ENCODE assay signal across 8 mouse cellular contexts in genomic region chr1:131573721-131574120, GRCm38 (mm10). TPM values are rescaled to one million over a fixed set of nuclear protein-coding genes. Genes with fewer than 3 reads are reported as not detected.
A peak's percentile ranks its signal among the peaks of the same experiment; 100 is the strongest.
DNase-seq lines count a peak whose midpoint lies in the region; ATAC-seq lines count a peak whose summit lies in the region.

No protein-coding gene starts in this region.

- DNase-seq in adrenal gland, postnatal 25 days: peak; percentile 42
- no peak for DNase-seq in adrenal gland, postnatal 14 days
- no peak for DNase-seq in lung, adult 18-20 months
- DNase-seq in WW6 (ENCODE audit: low read depth, low spot score): peak; percentile 65
- peak; percentile 65 for DNase-seq in induced T-regulatory cell, adult 2 months (ENCODE audit: low read depth)

- no peaks in the 10 kb centered on the region for H3K9me3 ChIP-seq in lung, embryonic 16.5 days (ENCODE audit: control insufficient read depth, low read length)

- H3K27me3 ChIP-seq in lung, embryonic 16.5 days (ENCODE audit: control insufficient read depth, insufficient read depth, low read depth, low read length): no peaks in the 10 kb centered on the region

- H3K4me2 ChIP-seq in lung, embryonic 16.5 days (ENCODE audit: low read depth, low read length): no peak overlapping the region

- no peaks in the 10 kb centered on the region for H3K36me3 ChIP-seq in lung, embryonic 16.5 days (ENCODE audit: control insufficient read depth, insufficient read depth, low read length)

- no peak overlapping the region for H3K9ac ChIP-seq in lung, embryonic 16.5 days (ENCODE audit: low read length)

- 0 out of 2 replicates have a peak, but pooled peaks have one; percentile 45 for ATAC-seq in lung, embryonic 16.5 days (ENCODE audit: low read depth)
- ATAC-seq in monocyte, adult 5-6 weeks (replicated peaks; ENCODE audit: insufficient number of reproducible peaks, low FRiP score, low TSS enrichment, poor library complexity, severe bottlenecking): peak; percentile 85
- ATAC-seq in cerebellum, adult (ENCODE audit: insufficient number of reproducible peaks, low FRiP score, low TSS enrichment): no peak

- H3K27ac ChIP-seq in lung, embryonic 16.5 days (ENCODE audit: low read length): no peak overlapping the region

- WGBS in lung, embryonic 16.5 days: 89% methylated on average over 14 of the region's 14 CpGs

- H3K4me3 ChIP-seq in lung, embryonic 16.5 days (ENCODE audit: low read length): no peak overlapping the region

- H3K4me1 ChIP-seq in lung, embryonic 16.5 days (replicated peaks; ENCODE audit: control insufficient read depth, insufficient read depth, low read length): no peaks in the 10 kb centered on the region

RNA-seq across cellular contexts. Expression of gene Avpr1b, which starts 25.3 kb away (rescaled TPM):
- not detected in 2 replicates for total RNA-seq in adrenal gland, postnatal 25 days (2021)
- total RNA-seq in adrenal gland, postnatal 14 days (2021): 0.19 and 0.22 TPM in 2 replicates
- not detected in 2 replicates for polyA plus RNA-seq in lung, embryonic 16.5 days (2015; fragmentation: Nextera tagmentation; extraction: Ambion mirVana)
- not detected in 3 replicates for total RNA-seq in monocyte, adult 5-6 weeks (2017)

RNA-seq across cellular contexts. Expression of gene Fam72a, which starts 46.0 kb away (rescaled TPM):
- 1.4 and 1.9 TPM in 2 replicates for total RNA-seq in adrenal gland, postnatal 25 days (2021)
- 1.2 and 1.3 TPM in 2 replicates for total RNA-seq in adrenal gland, postnatal 14 days (2021)
- polyA plus RNA-seq in lung, embryonic 16.5 days (2015; fragmentation: Nextera tagmentation; extraction: Ambion mirVana): 2.2 TPM in 2 replicates
- total RNA-seq in monocyte, adult 5-6 weeks (2017): 0.48 to 0.87 TPM (median 0.75 TPM) in 3 replicates

RNA-seq across cellular contexts. Expression of gene Srgap2, which starts 46.6 kb away (rescaled TPM):
- total RNA-seq in adrenal gland, postnatal 25 days (2021): 29.5 and 37.2 TPM in 2 replicates
- 29.0 and 31.9 TPM in 2 replicates for total RNA-seq in adrenal gland, postnatal 14 days (2021)
- 13.6 and 16.7 TPM in 2 replicates for polyA plus RNA-seq in lung, embryonic 16.5 days (2015; fragmentation: Nextera tagmentation; extraction: Ambion mirVana)
- total RNA-seq in monocyte, adult 5-6 weeks (2017): 13.8 to 37.1 TPM (median 27.7 TPM) in 3 replicates

Comparison
In these comparisons a context has a peak if more than half of its experiments do, and no peak if none do; other contexts are left out.
1. DNase-seq: peak in adrenal gland, postnatal 25 days (single experiment), WW6 (single experiment) and induced T-regulatory cell, adult 2 months (single experiment); none in adrenal gland, postnatal 14 days (single experiment) and lung, adult 18-20 months (0 of 2).